ENCODE assay signal across 9 mouse cellular contexts in the genomic region with DNA sequence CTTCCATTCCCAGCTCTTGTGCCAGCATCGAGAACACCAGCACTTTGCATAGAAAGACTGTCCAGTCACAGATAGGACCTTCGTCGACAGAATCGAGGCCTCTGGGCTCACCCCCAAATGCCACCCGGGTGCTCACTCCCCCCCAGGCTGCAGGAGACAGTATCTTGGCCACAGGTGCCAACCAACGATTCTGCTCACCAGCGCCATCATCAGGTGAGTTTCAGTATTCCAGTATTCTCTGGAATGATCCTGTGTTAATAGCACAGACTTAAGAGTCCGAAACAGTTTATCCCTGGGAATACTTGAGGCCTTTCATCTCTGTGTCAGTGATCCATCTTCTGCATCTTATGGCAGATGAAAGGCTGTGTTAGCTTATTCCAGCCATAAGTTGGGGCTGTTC. TPM values are rescaled to one million over a fixed set of nuclear protein-coding genes. Genes with fewer than 3 reads are reported as not detected.
DNase-seq lines count a peak whose midpoint lies in the region; ATAC-seq and TF ChIP-seq lines count a peak whose summit lies in the region.
"Had no signal": no experiment of that assay in that cellular context is flagged by ENCODE, and none has a peak within 500 bp of the region (broad histone marks: within the 10 kb centered on the region; RNA-seq: fewer than 3 reads in every experiment).

No protein-coding gene starts in this region.

- no peak overlapping the region for H3K27ac ChIP-seq in kidney, adult 2 months (ENCODE audit: insufficient read depth, low read depth, low read length)
- no peak overlapping the region for H3K27ac ChIP-seq in kidney, embryonic 16.5 days (ENCODE audit: low read length)
- H3K27ac ChIP-seq in ES-Bruce4 (ENCODE audit: insufficient read depth, low read length): no peak overlapping the region
- H3K27ac ChIP-seq: limb, embryonic 13.5 days had no signal

- WGBS in kidney, adult 2 months: 81% methylated on average over 8 of the region's 8 CpGs
- WGBS in kidney, embryonic 16.5 days: 88% methylated on average over 8 of the region's 8 CpGs

- DNase-seq in kidney, adult 2 months: peak; percentile 19
- DNase-seq in 416B (ENCODE audit: low read depth): peak; percentile 42
- DNase-seq in thymus, postnatal 25 days: peak; percentile 29
- DNase-seq in frontal cortex, postnatal 10 days (ENCODE audit: low spot score in 2 of 2): no peak

- H3K36me3 ChIP-seq in kidney, adult 2 months (ENCODE audit: control insufficient read depth, insufficient read depth, low read length): peaks cover 7% of the 10 kb centered on the region
- H3K36me3 ChIP-seq in kidney, embryonic 16.5 days (ENCODE audit: insufficient read depth, low read length): peaks cover 73% of the 10 kb centered on the region
- H3K36me3 ChIP-seq in ES-Bruce4 (ENCODE audit: control insufficient read depth, insufficient read depth, low read length, poor library complexity, severe bottlenecking): peaks cover 64% of the 10 kb centered on the region

- no peaks in the 10 kb centered on the region for H3K4me1 ChIP-seq in kidney, adult 2 months (ENCODE audit: control insufficient read depth, insufficient read depth, low read length)
- no peaks in the 10 kb centered on the region for H3K4me1 ChIP-seq in kidney, embryonic 16.5 days (ENCODE audit: insufficient read depth, low read length)
- no peaks in the 10 kb centered on the region for H3K4me1 ChIP-seq in ES-Bruce4 (ENCODE audit: control insufficient read depth, insufficient read depth, low read length)
- H3K4me1 ChIP-seq: limb, embryonic 13.5 days had no signal

- ATAC-seq in kidney, embryonic 16.5 days (ENCODE audit: low FRiP score, low TSS enrichment): no peak
- ATAC-seq in erythroblast, adult 5-6 weeks (replicated peaks; ENCODE audit: low FRiP score, poor library complexity, severe bottlenecking): peak; percentile 50
- ATAC-seq in cerebellum, adult (ENCODE audit: insufficient number of reproducible peaks, low FRiP score, low TSS enrichment): no peak

- H3K4me3 ChIP-seq in kidney, adult 2 months (ENCODE audit: insufficient read depth, low read depth, low read length): no peak overlapping the region
- H3K4me3 ChIP-seq in kidney, embryonic 16.5 days (ENCODE audit: low read length): no peak overlapping the region
- H3K4me3 ChIP-seq in ES-Bruce4 (ENCODE audit: low read depth, low read length): no peak overlapping the region
- H3K4me3 ChIP-seq: limb, embryonic 13.5 days had no signal

- TF ChIP-seq POLR2A in kidney, adult 2 months (IDR thresholded peaks at IDR 0.05; ENCODE audit: low read depth, low read length): no peak
- TF ChIP-seq POLR2A in ES-Bruce4 (IDR thresholded peaks at IDR 0.05; ENCODE audit: insufficient read depth, low read length): no peak

- no peak overlapping the region for H3K4me2 ChIP-seq in kidney, embryonic 16.5 days (replicated peaks; ENCODE audit: low read depth, low read length)
- H3K4me2 ChIP-seq: limb, embryonic 13.5 days had no signal

- no peak for TF ChIP-seq EP300 in ES-Bruce4 (IDR thresholded peaks at IDR 0.05; ENCODE audit: insufficient read depth, low read depth, low read length)

- no peak overlapping the region for H3K9ac ChIP-seq in kidney, embryonic 16.5 days (replicated peaks; ENCODE audit: low read length)
- no peak overlapping the region for H3K9ac ChIP-seq in ES-Bruce4 (ENCODE audit: low read depth, poor library complexity, severe bottlenecking)
- H3K9ac ChIP-seq: limb, embryonic 13.5 days had no signal

- TF ChIP-seq CTCF in kidney, adult 2 months (conservative IDR thresholded peaks at IDR 0.05; ENCODE audit: insufficient read depth, insufficient read length, low read depth, low read length): peak; percentile 39
- TF ChIP-seq CTCF in ES-Bruce4 (IDR thresholded peaks at IDR 0.05; ENCODE audit: low read depth, low read length): peak; percentile 37

- H3K27me3 ChIP-seq in kidney, adult 2 months (replicated peaks; ENCODE audit: control insufficient read depth, insufficient read depth, low read length): no peaks in the 10 kb centered on the region
- no peaks in the 10 kb centered on the region for H3K27me3 ChIP-seq in kidney, embryonic 16.5 days (ENCODE audit: insufficient read depth, low read length)
- H3K27me3 ChIP-seq in ES-Bruce4 (ENCODE audit: control insufficient read depth, insufficient read depth, low read length, poor library complexity, severe bottlenecking): no peaks in the 10 kb centered on the region
- H3K27me3 ChIP-seq: limb, embryonic 13.5 days had no signal

- H3K9me3 ChIP-seq in kidney, embryonic 16.5 days (ENCODE audit: low read length): no peaks in the 10 kb centered on the region
- no peaks in the 10 kb centered on the region for H3K9me3 ChIP-seq in ES-Bruce4 (replicated peaks; ENCODE audit: control insufficient read depth, insufficient read depth, low read length, poor library complexity, severe bottlenecking)
- H3K9me3 ChIP-seq: limb, embryonic 13.5 days had no signal

RNA-seq across cellular contexts. Expression of a gene that starts 8.5 kb away (rescaled TPM):
- polyA plus RNA-seq in kidney, adult 2 months (2012; rRNA removed): 7.1 and 9.3 TPM in 2 replicates
- polyA plus RNA-seq in kidney, embryonic 16.5 days (2015; fragmentation: Nextera tagmentation; extraction: Ambion mirVana): 17.0 and 17.1 TPM in 2 replicates
- polyA plus RNA-seq in ES-Bruce4 (2011; ENCODE audit: insufficient read depth, insufficient read length, low read depth, missing spikeins): 8.7 and 10.7 TPM in 2 replicates
- total RNA-seq in erythroblast, adult 5-6 weeks (2015; ENCODE audit: low replicate concordance): 3.1 and 6.0 TPM in 2 replicates
- 1.5 and 3.6 TPM in 2 replicates for total RNA-seq in erythroblast, adult 5-6 weeks (2017; ENCODE audit: low replicate concordance)

RNA-seq across cellular contexts. Expression of a gene that starts 14.1 kb away (rescaled TPM):
- polyA plus RNA-seq in kidney, adult 2 months (2012; rRNA removed): 95.0 and 96.9 TPM in 2 replicates
- 57.4 and 61.1 TPM in 2 replicates for polyA plus RNA-seq in kidney, embryonic 16.5 days (2015; fragmentation: Nextera tagmentation; extraction: Ambion mirVana)
- 76.6 and 85.5 TPM in 2 replicates for polyA plus RNA-seq in ES-Bruce4 (2011; ENCODE audit: insufficient read depth, insufficient read length, low read depth, missing spikeins)
- 14.2 and 31.5 TPM in 2 replicates for total RNA-seq in erythroblast, adult 5-6 weeks (2015; ENCODE audit: low replicate concordance)
- 22.5 and 24.7 TPM in 2 replicates for total RNA-seq in erythroblast, adult 5-6 weeks (2017; ENCODE audit: low replicate concordance)

RNA-seq across cellular contexts. Expression of a gene that starts 41.1 kb away (rescaled TPM):
- 33.0 and 35.7 TPM in 2 replicates for polyA plus RNA-seq in kidney, adult 2 months (2012; rRNA removed)
- 15.9 and 16.0 TPM in 2 replicates for polyA plus RNA-seq in kidney, embryonic 16.5 days (2015; fragmentation: Nextera tagmentation; extraction: Ambion mirVana)
- 50.8 and 58.2 TPM in 2 replicates for polyA plus RNA-seq in ES-Bruce4 (2011; ENCODE audit: insufficient read depth, insufficient read length, low read depth, missing spikeins)
- 19.9 and 24.2 TPM in 2 replicates for total RNA-seq in erythroblast, adult 5-6 weeks (2015; ENCODE audit: low replicate concordance)
- total RNA-seq in erythroblast, adult 5-6 weeks (2017; ENCODE audit: low replicate concordance): 9.8 and 11.5 TPM in 2 replicates

RNA-seq across cellular contexts. Expression of a gene that starts 56.6 kb away (rescaled TPM):
- polyA plus RNA-seq in kidney, adult 2 months (2012; rRNA removed): 39.1 and 41.6 TPM in 2 replicates
- polyA plus RNA-seq in kidney, embryonic 16.5 days (2015; fragmentation: Nextera tagmentation; extraction: Ambion mirVana): 41.0 and 41.6 TPM in 2 replicates
- 24.0 and 25.1 TPM in 2 replicates for polyA plus RNA-seq in ES-Bruce4 (2011; ENCODE audit: insufficient read depth, insufficient read length, low read depth, missing spikeins)
- 3.7 and 7.7 TPM in 2 replicates for total RNA-seq in erythroblast, adult 5-6 weeks (2015; ENCODE audit: low replicate concordance)
- total RNA-seq in erythroblast, adult 5-6 weeks (2017; ENCODE audit: low replicate concordance): 3.9 and 7.0 TPM in 2 replicates

Comparison
In these comparisons a context has a peak if more than half of its experiments do, and no peak if none do; other contexts are left out.
1. DNase-seq: peak in kidney, adult 2 months (single experiment), 416B (single experiment) and thymus, postnatal 25 days (single experiment); none in frontal cortex, postnatal 10 days (0 of 2).